Mouse (Mus musculus): ENCODE results near the gene Cux2.

The Cux2 gene

DNA sequence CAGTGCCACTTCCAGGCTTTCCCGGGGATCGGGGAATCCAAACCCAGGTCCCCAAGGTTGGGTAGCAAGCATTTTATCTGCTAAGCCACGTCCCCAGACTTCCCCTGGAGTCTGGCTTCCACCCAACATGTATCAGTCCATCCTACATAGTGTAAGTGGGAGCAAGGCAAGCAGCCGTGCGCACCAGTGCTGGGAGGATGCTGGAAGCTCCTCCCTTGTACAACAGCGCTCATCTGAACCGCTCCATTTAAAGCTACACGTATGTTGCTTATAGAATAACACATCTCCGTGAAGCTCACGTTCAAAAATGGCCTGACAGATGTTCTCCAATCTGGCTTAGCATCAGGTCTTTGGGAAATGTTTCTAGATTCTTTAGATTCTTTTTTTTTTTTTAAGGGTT is 86.9 kb downstream of the Cux2 start:
- no peak for DNase-seq (ENCODE audit: low read depth)

DNA sequence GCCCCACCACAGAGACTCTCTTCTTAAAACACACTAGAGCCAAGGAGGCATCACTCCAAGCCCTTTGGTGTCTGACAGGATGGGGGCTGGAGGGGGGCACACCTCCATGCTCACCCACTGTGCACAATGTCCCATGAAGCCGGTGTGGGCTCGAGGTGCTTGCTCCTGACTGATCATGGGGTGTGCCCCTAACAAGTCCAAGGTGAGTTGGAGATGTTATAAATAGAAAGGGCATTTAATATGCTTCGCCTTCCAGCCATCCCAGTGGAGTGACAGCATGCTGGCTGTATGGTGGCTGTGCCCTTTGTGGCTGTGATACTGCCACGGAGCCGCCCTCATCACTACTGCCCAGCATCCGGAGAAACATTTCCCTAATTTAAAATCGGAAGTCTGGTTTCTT is 87.5 kb downstream of the Cux2 start:
- DNase-seq (ENCODE audit: low read depth), result no peak

DNA sequence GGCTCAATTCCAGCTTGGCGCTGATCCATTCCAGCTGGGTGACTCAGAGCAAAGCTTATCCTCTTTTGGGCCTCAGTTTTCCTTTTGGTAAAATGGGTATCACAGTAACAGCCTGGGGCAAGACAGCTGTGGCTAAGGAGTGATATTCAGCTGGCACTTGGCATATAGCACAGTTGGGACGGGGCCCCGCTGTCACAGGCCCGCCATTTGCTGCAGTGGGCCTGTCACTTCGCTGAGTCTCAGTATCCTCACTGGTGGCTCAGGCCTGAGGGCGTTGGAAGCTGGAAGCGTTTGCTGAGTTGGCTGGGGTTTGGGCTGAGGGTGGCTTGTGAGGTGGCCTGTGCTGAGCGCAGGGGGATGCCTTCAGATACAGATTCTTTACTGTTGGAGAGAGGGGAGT is 88.6 kb downstream of the Cux2 start:
- DNase-seq (ENCODE audit: low read depth), result no peak

DNA sequence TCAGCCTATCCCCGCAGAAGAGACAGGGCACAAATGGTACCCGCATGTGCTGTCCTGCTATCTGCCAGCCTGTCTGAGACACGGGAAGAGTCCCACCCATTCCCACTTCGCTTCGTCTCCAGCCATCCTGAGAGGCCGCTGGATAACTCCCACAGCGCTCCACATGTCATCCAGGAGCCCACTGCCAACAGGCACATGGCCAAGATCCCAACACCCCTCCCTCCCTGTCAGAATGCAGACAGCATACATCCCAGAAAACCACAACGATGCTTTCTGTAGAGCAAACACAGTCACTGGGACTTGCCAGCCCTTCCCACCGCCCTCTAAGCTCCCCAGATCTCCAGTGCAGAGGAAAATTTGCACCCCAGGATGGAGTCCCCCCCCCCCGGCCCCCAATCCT is 90.2 kb downstream of the Cux2 start:
- no peak for DNase-seq (ENCODE audit: low read depth)

DNA sequence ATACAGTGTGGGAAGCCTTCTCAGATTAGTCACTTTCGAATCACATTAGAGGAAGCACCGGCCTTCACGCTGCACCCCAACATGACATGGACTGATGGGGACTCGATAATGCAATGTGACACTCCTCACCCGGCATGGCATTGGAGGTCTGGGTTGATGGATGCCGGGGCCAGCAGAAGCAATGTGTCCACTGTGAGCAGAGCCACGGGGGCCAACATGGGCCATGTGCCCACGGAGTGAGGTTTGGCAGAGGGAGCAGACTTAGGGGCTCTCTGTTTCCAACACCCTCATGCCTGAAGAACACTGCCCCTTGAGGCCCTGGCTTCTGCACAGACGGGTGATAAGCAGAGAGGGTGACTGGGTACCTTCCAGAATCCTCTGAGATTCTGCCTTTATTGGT is 91.4 kb downstream of the Cux2 start:
- DNase-seq (ENCODE audit: low read depth), result no peak

DNA sequence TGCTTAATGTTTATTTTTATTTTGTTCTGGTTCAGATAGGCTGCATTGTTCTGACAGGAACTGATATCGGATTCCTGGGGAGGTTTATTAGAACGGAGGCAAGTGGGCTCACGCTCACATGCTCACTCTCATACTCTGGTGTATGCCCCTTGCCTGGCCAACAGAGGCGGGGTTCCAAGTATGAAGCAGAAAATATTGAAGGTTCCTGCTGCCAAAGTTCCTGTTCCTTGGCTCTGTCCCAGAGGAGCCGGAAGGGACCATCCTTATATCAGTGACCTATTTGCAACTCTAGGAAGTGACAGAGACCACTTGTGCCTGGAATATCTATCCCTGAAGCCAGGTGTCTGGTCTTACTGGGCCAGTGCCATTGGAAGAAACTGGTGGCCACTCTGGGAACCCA is 94.1 kb downstream of the Cux2 start:
- no peak for DNase-seq (ENCODE audit: low read depth)

DNA sequence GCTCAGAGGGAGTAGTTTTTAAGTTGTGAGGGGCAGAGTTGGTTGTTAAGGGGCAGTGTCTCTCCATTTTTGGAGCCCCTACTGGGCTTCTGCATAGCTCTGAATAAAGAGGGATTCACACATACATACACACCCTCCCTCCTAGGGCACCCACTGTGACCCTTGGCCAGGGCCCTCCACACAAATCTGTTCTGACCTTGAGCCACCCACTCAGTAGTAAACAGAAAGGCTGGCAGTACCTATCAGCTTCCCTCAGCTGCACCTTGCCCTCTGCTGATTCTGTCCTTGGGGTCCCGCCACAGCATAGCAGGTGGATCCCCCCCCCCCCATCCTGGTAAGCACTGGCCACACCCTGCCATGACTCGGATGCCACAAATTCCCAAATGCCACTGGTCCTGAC is 99.7 kb downstream of the Cux2 start:
- no peak for DNase-seq (ENCODE audit: low read depth)

DNA sequence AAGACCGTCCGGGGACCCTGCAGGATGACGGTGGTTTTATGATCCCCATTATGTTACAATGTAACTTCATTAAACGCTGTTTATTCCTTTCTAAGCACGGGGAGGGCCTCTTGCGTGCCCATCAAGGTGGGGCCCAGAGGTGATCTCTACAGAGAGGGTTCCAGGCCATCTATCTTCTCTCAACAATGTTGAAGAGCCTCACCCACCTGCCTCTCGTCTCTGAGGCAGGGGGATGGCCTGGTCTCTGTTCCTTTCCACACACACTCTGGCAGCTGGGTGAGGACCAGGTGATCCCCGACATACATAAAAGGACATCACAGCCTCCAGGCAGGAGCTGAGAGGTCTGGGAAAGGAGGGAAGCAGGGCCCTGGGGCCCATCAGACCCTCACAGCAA is 100.9 kb downstream of the Cux2 start:
- no peak for DNase-seq (ENCODE audit: low read depth)

DNA sequence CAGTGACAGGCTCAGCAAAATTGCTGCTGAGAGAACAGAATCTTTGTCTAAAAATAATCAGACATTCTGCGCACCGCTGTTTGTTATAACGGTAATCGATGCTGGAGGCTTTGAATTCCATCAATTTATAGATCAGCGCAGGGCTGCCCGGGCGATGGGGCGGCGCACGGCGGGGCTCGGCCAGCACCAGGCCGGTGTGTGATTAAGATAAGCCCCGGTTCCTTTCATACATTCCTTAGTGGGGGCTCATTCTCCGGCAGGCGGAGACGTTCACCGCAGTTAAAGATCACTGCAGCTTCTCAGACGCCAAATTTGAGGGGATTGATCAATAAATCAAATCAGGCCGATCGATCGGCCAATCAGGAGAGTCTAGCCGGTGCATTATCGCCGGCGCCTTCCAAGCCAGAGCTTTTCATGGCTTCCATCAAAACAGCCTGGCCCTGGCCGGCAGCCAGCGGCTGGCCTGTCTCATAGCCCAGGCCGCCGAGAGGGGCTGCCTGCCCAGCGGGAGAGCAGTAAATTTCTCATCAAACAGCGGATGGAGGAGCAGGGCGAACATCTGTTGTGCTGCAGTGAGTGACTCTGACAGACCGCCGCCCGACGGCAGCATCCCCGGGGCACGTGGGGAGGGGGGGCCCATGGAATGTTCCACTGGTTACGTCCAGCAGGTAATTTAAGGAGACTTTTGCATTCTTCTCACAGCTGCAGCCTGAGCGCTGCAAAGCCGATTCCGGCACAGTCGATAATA is 101.4 kb downstream of the Cux2 start:
- no peak for DNase-seq (ENCODE audit: low read depth)

DNA sequence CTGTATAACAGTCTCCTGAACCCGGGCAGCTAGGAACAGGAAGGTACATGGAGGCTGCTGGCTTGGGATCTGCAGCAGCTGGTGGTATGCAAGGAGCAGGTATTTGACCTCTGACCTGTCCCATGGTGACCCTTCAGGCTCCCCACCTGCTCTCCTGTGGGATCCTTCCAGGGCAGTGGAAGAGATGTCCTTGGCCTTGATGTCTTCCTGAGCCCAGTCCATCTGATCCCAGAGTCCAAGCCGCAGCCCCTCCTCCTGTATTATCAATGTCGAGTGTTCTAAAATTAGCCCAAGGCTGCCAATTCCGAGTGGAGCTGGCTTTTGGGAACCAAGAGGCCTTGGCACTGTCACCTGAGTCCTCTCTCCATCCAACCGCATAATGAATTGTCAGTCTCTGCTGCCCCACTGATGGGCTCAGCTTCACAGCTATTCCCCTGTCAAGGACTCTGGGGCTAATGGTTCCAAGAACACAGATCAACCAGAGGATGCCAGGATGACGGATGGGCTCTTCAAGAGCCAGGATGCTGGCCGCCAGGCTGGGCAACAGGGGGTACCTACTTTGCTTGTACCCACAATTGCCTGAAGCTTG is 103.2 kb downstream of the Cux2 start:
- DNase-seq (ENCODE audit: low read depth), result no peak

DNA sequence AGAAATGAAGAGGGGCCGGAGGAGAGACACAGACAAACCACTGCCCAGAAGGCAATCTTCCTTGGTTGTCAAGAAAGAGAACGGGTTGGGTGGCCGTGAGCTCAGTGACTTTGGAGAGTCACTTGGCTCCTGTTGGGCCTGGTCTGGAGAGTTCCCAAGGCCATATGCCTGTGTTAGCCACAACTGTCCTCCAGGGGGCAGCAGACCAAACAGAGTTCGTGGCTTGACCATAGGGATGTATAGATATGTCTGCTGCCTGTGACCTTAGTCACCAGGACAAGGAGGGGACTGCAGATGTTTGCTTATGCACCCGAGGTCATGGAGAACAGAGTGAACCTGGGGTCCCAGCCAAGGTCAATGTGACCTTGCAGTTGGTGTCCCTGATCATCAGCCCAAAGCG is 104.1 kb downstream of the Cux2 start:
- DNase-seq (ENCODE audit: low read depth), result peak; percentile 34

DNA sequence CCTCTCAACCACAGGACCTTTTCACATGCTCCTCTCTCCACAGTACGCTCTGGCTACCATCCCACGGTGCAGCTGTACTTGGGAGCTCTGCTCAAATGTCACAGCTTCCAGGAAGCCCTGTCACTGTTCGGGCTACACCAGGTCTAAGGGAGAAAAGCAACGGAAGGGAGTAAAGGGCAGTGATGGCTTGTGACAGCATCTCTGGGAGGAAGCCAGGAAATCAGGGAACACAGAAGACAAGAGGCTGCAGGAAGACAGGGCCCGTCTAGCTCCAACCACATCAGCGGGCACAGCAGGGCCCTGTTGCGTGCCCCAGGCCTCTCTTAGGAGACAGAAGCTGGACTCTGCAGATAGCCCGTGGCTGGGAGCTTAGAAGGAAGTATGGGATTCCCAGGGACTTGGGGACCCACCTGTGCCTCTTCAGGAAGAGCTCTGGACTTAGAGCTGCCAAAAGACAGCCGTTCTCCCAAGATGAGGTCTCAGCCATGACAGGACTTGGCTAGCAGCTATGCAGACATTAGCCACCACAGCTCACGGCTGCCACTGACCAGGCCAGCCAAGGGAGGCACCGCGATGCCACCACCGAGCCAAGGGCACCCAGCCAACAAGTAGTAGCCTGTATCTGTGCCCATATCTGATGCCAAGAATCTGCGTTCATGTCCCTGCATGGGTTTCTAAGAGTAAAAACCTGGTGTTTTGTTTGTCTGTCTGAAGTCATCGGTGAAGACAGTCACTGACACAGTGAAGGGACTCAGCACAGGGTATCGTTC is 105.7 kb downstream of the Cux2 start:
- no peak for DNase-seq (ENCODE audit: low read depth)

DNA sequence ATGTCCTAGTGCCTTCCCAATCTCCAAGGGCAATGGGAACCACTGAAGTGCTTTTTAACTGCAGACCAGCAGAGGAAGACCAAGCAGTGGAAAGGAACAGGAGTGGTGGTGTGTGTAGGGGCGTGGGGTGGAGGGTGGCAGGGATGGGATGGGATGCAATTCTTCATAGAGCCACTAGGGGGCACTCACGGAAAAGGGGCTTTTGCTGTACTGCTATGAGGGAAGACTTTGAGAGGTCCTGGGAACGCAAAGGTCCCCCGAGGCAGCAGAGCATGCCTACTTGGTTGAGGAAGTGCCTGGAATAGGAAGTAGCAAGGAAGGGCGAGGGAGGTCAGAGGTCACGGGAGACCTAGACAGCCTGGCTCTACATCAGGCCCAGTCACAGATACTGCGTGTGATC is 106.4 kb downstream of the Cux2 start:
- peak; percentile 6 for DNase-seq (ENCODE audit: low read depth)

DNA sequence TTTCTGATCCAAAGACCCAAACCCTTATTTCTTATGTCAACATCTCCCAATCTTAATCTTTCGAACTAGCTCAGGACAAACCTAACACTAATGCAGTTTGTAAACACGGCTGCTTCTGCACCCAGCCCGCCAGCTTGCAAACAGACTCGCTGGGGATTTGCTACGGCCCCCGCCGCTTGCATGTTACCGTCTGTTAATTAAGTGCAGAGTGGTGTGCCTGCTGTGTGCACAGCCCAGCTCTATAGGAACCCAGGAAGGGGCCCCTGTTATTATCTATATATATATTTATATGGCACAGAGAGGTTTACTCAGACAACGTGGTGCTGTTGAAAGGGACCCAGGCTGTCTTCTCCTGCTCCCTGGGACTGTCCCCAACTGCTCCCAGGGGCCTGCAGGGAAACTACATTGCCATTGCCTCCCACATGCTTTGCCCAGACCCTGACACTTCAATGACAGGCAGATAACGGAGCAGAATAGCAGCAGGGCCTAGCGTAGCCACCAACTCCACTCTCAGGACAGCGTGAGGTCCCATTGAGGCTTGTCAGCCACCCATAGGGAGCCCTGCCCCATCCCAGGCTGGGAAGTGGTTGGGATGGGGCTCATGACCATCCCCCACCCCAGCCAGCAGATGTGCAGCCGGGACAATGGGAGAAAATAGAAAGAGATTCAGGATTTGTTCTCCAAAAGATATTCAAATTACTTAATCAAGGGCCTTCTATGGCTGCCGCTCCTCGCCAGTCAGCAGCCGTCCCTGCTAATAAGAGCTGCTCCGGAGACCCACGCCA is 111.6 kb downstream of the Cux2 start:
- DNase-seq (ENCODE audit: low read depth), result no peak

DNA sequence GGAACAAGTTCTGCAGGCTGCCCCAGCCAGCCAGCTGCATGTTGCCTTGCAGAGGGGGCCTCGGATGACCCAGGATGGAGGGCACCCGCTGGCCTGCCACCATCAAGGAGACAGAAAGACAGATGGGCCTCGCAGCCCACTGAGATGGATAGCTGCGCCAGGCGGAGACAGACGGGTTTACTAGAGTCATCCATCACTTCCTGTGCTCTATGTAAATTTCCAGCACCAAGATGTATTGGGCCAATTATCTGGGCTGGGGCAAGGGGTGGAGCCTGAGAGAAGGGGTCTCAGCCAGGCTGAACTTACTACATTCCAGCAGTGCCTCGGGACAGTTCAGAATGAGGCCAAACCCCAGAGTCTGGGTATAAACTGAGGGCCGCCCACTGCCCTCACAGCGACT is 119.6 kb downstream of the Cux2 start:
- no peak for DNase-seq (ENCODE audit: low read depth)

DNA sequence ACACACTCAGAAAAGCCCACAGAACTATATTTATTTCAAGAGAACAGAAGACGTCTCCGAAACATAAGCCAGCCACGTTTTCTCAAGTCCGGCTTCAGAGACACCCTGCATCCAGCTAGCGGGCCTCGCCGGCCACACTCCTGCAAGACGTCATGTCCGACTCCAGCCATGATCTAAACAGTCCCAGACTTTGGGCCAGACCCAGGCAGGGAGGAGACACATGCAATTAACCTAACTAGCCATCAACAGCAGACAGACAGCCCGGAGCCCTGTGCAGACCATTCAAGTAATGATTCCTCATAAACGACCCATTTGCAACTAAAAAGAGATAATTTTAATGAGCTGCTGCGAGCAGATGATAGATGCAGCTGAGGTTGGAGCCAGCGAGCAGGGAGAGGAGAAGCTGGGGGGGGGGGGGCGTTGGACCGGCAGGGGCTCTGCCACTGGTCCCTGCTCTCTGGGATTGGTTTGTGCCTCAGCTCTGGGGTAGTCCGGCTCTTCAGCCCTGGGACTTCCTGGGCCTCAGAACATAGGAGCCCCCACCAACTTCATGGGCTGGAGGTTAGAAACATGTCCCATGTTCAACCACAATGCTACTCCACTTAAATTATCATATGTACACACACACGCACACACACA is 121.4 kb downstream of the Cux2 start:
- DNase-seq (ENCODE audit: low read depth), result no peak

DNA sequence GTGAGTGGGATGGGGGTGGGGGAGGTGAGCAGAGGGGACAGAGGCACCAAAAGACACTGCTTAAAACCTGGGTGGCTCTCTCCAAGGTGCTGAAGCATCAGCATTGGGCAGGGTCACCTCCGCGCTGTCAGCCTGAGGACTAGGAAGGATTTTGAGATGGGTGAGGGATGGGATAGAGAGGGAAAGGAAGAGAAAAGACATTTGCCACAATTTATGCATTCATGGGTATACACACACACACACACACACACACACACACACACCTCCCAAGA is 123.4 kb downstream of the Cux2 start:
- DNase-seq (ENCODE audit: low read depth), result peak; percentile 13

DNA sequence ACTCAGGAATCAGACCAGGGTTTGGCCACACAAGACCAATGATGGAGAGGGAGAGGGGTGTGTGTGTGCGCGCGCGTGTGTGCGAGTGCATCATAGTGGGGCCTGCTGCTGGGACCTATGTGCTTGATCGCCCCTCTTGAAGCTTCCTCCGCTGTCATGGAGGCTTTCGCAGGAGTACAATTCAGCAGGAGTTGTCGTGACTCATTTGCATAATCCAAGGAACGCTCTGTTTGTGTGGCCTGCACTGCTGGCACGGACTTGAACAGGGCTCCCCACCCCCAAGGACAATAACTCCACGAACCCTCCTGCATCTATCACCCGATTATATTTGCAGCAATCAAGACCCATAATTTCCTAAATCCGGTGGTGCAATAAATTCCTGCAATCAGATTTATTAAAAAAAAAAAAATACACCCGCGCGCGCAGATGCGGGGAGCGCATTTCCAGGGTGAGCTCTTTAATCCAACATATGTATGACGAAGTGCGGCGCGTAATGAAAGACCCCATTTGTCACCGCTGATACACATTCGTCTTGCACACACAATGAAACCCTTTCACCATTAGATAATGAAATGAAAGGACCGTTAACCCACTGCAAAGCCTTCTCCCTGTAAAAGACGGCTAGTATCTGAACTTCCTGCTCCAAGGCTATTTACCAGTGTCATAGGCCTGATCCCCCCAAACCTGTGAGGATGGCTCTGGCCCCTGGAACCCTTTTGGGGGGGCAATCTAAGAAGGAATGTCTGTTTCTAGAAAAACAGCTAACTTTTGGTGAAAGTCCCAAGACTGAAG is 124.0 kb downstream of the Cux2 start:
- no peak for DNase-seq (ENCODE audit: low read depth)

DNA sequence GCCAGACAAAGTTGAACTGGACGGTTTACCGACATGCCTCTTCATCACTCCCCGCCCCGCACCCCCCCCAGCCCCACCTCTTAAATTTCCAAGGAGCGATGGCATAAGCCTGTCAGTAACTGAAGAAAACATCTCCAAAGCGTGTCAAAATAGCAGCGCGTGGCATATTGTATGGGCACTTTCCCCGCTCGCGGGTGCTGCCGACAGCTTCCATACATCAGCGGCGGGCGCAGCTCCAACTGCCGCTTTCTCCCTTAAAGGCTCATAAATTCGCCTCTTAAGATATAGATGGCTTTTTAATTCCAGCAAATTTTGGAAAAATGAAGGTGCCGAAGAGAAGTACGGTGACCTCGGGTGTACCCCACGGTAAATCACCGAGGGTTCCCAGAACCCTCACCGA is 124.6 kb downstream of the Cux2 start:
- no peak for DNase-seq (ENCODE audit: low read depth)

DNA sequence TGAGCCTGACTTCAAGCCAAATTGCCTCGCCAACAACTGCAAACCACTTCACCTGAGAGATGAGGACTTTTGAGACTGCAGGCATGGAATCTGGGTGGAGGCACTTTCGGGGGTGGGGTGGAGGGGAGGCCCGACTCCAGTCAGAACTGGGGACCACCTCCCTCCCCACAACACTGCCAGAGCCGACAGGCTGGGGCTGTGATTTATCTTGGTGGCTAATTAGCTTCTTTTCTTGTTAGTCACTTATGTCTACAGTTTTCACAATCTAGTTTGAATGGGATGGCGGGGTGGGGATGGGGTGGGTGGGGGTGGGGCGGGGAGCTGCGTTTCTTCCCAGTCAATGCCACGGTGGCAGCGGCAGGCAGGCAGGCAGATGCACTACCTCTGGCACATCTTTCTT is 125.5 kb downstream of the Cux2 start:
- DNase-seq (ENCODE audit: low read depth), result no peak

DNA sequence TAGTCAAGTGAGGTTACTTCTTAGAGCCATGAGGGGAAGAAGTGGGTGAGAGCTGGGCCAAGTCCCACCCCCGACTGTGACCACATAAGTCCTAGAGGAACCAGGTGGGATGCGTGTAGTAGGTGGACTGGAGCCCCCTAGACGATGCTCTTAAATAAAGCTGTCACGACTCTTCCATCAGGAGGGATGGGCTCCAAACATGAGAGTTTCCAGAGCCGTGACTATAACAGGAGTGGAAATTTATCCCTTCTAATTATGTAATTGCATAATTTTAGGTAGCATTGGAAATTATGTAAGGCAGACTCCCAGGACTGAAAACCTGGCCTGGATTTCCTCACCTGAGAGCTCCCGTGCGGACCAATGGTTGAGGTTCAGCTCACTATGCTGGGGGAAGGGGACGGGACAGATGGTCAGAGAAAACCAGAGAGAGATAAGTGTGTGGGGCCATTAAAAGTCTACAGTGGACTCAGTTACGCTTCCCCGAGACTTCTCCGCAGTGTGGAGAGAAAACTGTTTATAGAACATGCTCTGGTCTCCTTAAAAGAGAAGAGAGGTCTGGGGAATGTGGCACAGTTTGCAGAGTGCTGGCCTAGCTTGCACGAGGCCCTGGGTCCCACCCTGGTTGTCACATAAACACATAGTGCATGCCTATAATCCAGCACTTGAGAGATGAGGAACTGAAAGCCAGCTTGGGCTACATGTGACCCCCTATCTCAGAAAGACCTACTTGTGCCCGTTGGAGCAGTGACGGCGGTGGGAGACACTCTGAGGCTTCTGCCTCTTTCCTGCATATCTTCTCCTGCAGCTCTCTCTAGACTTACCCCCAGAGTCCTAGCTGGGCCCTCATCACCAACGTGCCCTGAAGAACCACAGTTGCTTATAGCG is 126.7 kb downstream of the Cux2 start:
- no peak for DNase-seq (ENCODE audit: low read depth)

Data from c-Kit-positive CD71-positive TER-119-negative erythroid progenitor cells, embryonic 14.5 days (primary cell).